Mouse (Mus musculus) embryonic facial prominence, embryonic 10.5 days (tissue): ENCODE measurements around the gene Fnbp1. TPM values are rescaled to one million over a fixed set of nuclear protein-coding genes. Genes with fewer than 3 reads are reported as not detected.
A peak's percentile ranks its signal among the peaks of the same experiment; 100 is the strongest.
"Not testable (repeated sequence)": the region's sequence is repeated elsewhere in the genome, so short reads cannot be mapped to it uniquely, and the experiment has no call there.

Source experiments
- DNase-seq: peaks from one replicate; pipeline ENCODE4 v3.0.0-alpha.2; 2017; ENCODE audit warnings: low spot score
- H3K27ac ChIP-seq: fragments of 300-500 bp; sonication (generic); replicated peaks from 2 replicates; pipeline ENCODE4 v1.5.1; 2016; ENCODE audit warnings: mild to moderate bottlenecking
- H3K27me3 ChIP-seq: fragments of 300-500 bp; sonication (generic); replicated peaks from 2 replicates; pipeline ENCODE4 v1.6.1; 2016; ENCODE audit warnings: low read depth, mild to moderate bottlenecking; ENCODE audit not compliant: poor library complexity, severe bottlenecking
- H3K36me3 ChIP-seq: fragments of 300-500 bp; sonication (generic); replicated peaks from 2 replicates; pipeline ENCODE4 v1.6.1; 2016; ENCODE audit warnings: mild to moderate bottlenecking, moderate library complexity
- H3K4me1 ChIP-seq: fragments of 300-500 bp; sonication (generic); 2 replicates; pipeline ENCODE4 v1.6.1; 2016
- H3K4me3 ChIP-seq: fragments of 300-500 bp; sonication (generic); 2 replicates; pipeline ENCODE4 v1.5.1; 2016; ENCODE audit warnings: mild to moderate bottlenecking, moderate library complexity
- H3K9me3 ChIP-seq: fragments of 300-500 bp; sonication (generic); 2 replicates; pipeline ENCODE4 v1.6.1; 2016; ENCODE audit warnings: mild to moderate bottlenecking
- WGBS: fragments of 180-500 bp; shearing (Covaris S2); methylation state at CpG from one replicate; pipeline ENCODE4 v1.1.7; 2016; 5-methylcytosine and 5-hydroxymethylcytosine counted together
- polyA plus RNA-seq: library from polyadenylated mRNA; unstranded; fragments of >200 nt; fragmentation: Nextera tagmentation; extraction: Ambion mirVana; gene quantifications from 2 replicates; pipeline ENCODE4 v1.2.1, GENCODE M21; 2016

Fnbp1 gene
- 15.7 and 17.0 TPM in 2 replicates for polyA plus RNA-seq

DNA sequence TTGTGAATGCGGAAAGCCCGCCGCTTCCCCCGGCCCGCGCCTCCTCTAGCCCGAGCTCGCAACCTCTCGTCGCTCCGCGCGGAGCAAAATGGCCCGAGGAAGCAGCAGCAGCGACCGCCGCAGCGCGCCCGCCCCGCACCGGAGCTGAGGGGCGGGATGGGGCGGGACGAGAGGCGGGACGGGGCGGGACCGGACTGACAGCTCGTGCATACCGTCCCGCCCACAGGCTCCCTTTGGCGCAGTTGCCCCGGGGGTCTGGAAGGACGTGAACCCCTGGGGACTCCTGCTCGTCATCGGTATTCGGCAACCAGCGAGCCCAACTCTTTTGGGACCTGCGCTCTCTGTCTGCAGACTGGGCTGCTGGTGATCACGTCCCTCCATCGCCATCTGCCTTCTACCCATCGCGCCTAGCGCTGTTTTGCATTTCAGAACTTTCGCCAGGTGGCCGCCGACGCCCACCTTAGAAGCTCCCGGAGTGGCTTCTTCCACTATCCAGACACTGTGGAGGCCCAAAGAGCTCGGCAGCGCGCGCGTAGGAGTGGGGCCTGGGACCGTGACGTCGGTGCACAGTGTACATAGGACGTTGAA is at the start of gene Fnbp1:
TSS of gene Fnbp1 (minus strand) at position 142 of the 588 bp plus-strand sequence.
- Histone ChIP-seq H3K4me3 (peak within 1 kb of the TSS; percentile 91), H3K9me3 (no peaks in the 10 kb centered on the region), H3K27ac (peak within 1 kb of the TSS; percentile 91), H3K27me3 (peaks cover 26% of the 10 kb centered on the region), H3K4me1 (peaks cover 42% of the 10 kb centered on the region), H3K36me3 (peaks cover 17% of the 10 kb centered on the region)
- WGBS = under 1% methylated on average over 59 of the region's 59 CpGs
- DNase-seq = peak; percentile 91

DNA sequence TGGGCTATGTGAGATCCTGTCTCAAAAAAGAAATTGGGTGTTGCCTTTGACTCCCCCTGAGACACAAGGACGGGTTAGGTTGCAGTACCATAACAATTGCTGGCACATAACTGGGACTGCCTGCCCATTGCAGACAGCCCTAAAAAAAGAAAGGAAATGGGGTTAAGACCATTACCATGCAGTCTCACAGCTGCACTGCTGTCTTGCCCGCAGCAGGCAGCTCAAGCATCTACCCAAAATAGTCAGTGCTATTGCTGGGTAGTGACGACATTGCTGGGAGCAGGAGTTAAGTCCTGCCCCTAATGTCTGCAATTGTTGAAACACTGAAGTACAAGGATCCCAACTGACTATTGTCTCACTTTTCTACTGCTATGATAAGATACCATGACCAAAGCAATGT is 47.8 kb upstream of the Fnbp1 start:
- no peaks in the 10 kb centered on the region for H3K4me1 ChIP-seq
- H3K9me3 ChIP-seq = no peaks in the 10 kb centered on the region
- H3K27ac ChIP-seq = no peak overlapping the region
- peaks cover 92% of the 10 kb centered on the region for H3K36me3 ChIP-seq
- 95% methylated on average over 3 of the region's 3 CpGs for WGBS
- H3K4me3 ChIP-seq = no peak overlapping the region
- H3K27me3 ChIP-seq = no peaks in the 10 kb centered on the region
- DNase-seq = no peak

DNA sequence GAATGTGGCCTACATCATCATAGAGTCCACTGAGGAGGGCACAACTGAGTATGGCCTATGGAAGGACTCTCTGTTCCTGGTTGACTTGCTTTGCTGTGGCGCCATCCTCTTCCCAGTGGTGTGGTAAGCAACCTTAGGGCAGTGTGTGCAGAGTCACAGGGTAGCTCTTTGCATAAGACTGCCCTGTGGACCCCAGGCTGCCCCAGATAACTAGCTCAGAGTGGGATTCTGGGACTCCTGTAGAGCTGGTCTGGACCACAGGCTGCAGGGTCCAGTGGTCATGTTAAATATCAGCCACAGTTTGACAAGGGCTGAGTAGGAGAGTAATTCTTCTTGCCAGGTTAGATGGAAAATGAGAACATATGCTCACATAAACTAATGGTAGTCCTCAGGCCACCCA is 46.9 kb upstream of the Fnbp1 start:
- H3K4me3 ChIP-seq = no peak overlapping the region
- 92% methylated on average over 1 of the region's 1 CpGs for WGBS
- no peak for DNase-seq
- no peaks in the 10 kb centered on the region for H3K9me3 ChIP-seq
- H3K27ac ChIP-seq = no peak overlapping the region
- H3K36me3 ChIP-seq = peaks cover 95% of the 10 kb centered on the region
- no peaks in the 10 kb centered on the region for H3K4me1 ChIP-seq
- no peaks in the 10 kb centered on the region for H3K27me3 ChIP-seq

DNA sequence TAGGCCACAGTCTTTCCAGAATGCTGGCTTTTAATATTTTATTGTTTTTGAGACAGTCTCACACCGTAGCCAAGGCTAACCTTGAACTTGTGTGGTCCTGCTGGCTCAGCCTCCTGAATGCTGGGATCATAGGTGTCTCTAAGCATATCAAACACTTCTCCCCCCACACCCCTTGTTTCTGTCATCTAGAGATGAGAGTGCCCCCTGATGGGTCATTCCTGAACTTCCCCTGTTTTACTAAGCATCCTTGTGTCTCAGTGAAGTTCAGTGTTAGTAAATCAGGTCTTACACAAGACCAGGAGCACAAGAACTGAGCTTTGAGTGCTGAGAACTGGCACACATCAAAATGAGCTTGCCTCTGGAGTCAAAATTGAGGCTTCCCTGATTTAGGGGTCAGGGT is 42.0 kb upstream of the Fnbp1 start:
- H3K27me3 ChIP-seq = no peaks in the 10 kb centered on the region
- H3K4me1 ChIP-seq = peaks cover 5% of the 10 kb centered on the region; the same call in 1 of the 2 replicates
- DNase-seq = no peak
- no peak overlapping the region for H3K4me3 ChIP-seq
- H3K27ac ChIP-seq = no peak overlapping the region
- no peaks in the 10 kb centered on the region for H3K9me3 ChIP-seq
- WGBS = 87% methylated on average over 1 of the region's 1 CpGs
- peaks cover 96% of the 10 kb centered on the region for H3K36me3 ChIP-seq

DNA sequence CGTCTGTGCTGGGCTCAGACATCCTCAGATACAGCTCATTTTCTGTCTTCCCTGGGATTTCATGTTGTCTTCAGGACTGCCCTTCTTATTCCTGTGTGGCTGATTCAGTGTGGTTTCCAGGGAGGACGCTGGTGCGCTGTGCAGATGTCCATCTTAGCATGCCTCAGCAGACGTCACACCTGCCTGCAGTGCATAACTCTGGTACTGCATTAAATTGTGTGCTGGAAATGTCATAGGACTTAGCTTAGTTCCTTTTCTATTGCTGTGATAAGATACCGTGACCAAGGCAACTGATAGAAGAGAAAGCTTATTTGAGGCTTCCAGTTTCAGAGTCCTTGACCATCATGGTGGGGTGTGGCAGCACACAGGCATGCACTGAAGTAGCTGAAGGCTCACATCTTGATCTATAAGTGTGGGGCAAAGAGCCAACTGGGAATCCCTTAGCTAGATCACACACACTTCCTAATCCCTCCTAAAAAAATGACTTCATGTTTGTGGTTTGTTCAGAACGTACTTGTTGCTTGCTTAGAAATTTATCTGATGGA is 41.0 kb upstream of the Fnbp1 start:
- no peak overlapping the region for H3K27ac ChIP-seq
- peaks cover 95% of the 10 kb centered on the region for H3K36me3 ChIP-seq
- H3K4me1 ChIP-seq = peaks cover 5% of the 10 kb centered on the region; the same call in 1 of the 2 replicates
- H3K4me3 ChIP-seq = no peak overlapping the region
- H3K27me3 ChIP-seq = no peaks in the 10 kb centered on the region
- H3K9me3 ChIP-seq = no peaks in the 10 kb centered on the region
- no peak for DNase-seq
- WGBS = 91% methylated on average over 6 of the region's 6 CpGs

DNA sequence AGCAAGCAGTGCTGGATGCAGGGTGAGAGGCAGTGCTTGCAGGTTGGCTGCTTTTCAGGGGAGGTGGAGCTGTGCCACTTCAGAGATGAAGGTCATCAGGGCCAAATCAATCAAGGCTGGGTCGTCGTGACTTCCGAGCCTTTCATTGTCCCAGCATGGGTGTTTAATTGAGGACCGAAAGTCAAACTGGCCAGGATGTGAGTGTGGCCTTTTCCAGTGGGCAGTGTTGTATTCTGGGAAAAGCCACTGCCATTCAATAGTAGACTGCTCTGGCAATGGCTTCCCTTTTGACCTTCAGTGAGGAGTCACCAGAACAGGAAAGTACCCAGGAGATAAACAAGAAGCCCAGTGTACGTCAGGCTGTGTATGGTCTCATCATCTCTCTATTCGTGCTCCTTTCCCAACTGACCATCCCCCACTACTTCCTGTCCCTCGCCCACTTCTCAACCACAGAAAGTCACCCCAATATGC is 38.3 kb upstream of the Fnbp1 start:
- H3K27me3 ChIP-seq = no peaks in the 10 kb centered on the region
- H3K36me3 ChIP-seq = peaks cover 98% of the 10 kb centered on the region
- no peak overlapping the region for H3K4me3 ChIP-seq
- no peaks in the 10 kb centered on the region for H3K9me3 ChIP-seq
- 63% methylated on average over 7 of the region's 7 CpGs for WGBS
- DNase-seq = no peak
- peaks cover 5% of the 10 kb centered on the region; the same call in 1 of the 2 replicates for H3K4me1 ChIP-seq
- H3K27ac ChIP-seq = no peak overlapping the region

DNA sequence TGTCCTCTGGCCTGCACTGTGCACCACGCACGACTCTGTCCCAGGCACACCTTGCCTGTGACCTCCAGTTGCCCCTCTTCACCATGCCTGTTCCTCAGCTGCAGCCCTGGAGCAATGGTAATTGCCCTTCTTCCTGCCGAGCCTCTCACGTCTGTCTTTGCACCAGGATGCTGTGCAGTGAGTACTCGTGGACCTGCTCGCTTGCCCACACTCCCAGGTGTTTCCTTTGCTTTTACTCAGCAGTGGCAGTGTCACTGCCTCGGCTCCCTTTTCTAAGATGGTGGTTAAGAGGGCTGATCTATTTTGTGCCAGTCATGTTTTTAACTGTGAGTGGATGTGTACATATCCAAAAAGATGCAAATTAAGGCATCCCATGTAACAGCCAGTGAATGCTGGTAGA is 37.7 kb upstream of the Fnbp1 start:
- peaks cover 98% of the 10 kb centered on the region for H3K36me3 ChIP-seq
- DNase-seq = no peak
- H3K4me3 ChIP-seq = no peak overlapping the region
- 65% methylated on average over 7 of the region's 7 CpGs for WGBS
- no peak overlapping the region for H3K27ac ChIP-seq
- no peaks in the 10 kb centered on the region for H3K9me3 ChIP-seq
- H3K27me3 ChIP-seq = no peaks in the 10 kb centered on the region
- peaks cover 5% of the 10 kb centered on the region; the same call in 1 of the 2 replicates for H3K4me1 ChIP-seq

DNA sequence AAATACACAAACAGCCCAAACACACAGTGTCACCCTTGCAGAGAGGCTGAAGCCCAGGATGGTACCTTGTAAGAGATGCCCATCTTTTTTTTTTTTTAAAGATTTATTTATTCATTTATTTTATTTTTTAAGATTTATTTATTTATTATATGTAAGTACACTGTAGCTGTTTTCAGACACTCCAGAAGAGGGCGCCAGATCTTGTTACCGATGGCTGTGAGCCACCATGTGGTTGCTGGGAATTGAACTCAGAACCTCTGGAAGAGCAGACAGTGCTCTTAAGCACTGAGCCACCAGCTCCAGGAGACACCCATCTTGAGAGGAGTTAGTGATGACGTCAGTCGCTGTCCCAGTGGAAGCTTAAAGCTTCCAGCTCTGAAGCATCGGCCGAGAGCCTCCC is 36.8 kb upstream of the Fnbp1 start:
- not testable (repeated sequence) for H3K4me1 ChIP-seq, DNase-seq, H3K27me3 ChIP-seq, H3K4me3 ChIP-seq, H3K27ac ChIP-seq, H3K9me3 ChIP-seq
- WGBS = 81% methylated on average over 6 of the region's 6 CpGs
- peaks cover 98% of the 10 kb centered on the region for H3K36me3 ChIP-seq

DNA sequence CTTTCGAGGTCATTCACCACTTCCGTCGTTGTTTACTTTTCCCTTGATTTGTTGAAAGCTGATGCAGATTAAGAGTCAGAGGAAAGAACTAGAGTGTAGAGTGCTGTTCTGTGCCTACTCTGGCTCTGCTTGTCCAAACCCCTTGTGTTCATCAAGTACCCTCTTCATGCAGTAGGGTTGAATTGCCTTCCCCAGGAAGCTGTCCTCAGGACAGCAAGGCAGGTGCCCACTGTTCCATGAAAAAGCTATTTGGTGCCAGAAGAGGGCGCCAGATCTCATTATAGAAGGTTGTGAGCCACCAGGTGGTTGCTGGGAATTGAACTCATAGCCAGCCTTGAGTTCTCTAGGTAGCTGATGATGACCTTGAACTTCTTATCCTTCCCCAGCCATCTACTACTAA is 31.5 kb upstream of the Fnbp1 start:
- H3K36me3 ChIP-seq = peaks cover 100% of the 10 kb centered on the region
- H3K27ac ChIP-seq = no peak overlapping the region
- no peaks in the 10 kb centered on the region for H3K27me3 ChIP-seq
- no peaks in the 10 kb centered on the region for H3K4me1 ChIP-seq
- WGBS = 81% methylated on average over 4 of the region's 4 CpGs
- no peak for DNase-seq
- no peaks in the 10 kb centered on the region for H3K9me3 ChIP-seq
- no peak overlapping the region for H3K4me3 ChIP-seq

DNA sequence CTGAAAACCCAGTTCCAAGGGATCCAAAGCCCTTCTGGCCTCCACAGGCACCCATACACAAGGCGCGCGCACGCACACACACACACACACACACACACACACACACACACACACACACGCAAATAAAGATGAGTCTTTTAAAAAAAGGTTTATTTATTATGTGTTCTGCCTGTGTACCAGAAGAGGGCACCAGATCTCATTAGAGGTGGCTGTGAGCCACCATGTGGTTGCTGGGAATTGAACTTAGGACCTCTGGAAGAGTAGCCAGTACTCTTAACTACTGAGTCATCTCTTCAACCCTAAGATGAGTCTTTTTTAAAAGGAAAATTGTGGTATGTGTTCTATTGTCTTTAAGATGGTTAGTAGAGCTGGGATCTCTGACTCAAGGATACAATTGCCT is 30.7 kb upstream of the Fnbp1 start:
- WGBS = 93% methylated on average over 5 of the region's 5 CpGs

DNA sequence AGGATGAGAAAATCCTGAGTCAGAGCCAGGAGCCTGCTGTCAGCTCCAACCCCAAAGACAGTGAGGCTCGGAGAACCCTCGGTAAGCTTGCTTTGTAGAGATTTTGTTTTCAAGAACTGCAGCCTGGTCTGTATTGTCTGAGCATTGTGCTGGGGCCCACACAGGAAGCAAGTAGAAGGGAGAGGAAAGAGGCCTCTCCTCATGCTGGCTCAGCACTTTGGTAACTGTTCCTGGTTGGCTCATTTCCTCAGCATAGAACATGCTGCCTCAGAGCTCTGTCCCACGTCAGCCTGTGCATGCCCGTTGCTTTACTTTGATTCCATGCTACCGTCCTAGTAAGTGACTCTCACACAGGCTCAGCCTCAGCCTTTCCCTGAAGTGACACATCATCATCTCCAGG is 30.2 kb upstream of the Fnbp1 start:
- Histone ChIP-seq H3K9me3 (no peaks in the 10 kb centered on the region), H3K27ac (no peak overlapping the region; the same call in 1 of the 2 replicates), H3K36me3 (peaks cover 100% of the 10 kb centered on the region), H3K4me1 (no peaks in the 10 kb centered on the region), H3K4me3 (no peak overlapping the region), H3K27me3 (no peaks in the 10 kb centered on the region)
- no peak for DNase-seq
- WGBS = 88% methylated on average over 5 of the region's 5 CpGs

More for the DNA sequence above, 30.7 kb upstream of the Fnbp1 start:
- Histone ChIP-seq H3K36me3 (peaks cover 100% of the 10 kb centered on the region), H3K27me3 (no peaks in the 10 kb centered on the region), H3K4me1 (no peaks in the 10 kb centered on the region), H3K9me3 (no peaks in the 10 kb centered on the region), H3K27ac (no peak overlapping the region), H3K4me3 (no peak overlapping the region)
- DNase-seq = no peak

DNA sequence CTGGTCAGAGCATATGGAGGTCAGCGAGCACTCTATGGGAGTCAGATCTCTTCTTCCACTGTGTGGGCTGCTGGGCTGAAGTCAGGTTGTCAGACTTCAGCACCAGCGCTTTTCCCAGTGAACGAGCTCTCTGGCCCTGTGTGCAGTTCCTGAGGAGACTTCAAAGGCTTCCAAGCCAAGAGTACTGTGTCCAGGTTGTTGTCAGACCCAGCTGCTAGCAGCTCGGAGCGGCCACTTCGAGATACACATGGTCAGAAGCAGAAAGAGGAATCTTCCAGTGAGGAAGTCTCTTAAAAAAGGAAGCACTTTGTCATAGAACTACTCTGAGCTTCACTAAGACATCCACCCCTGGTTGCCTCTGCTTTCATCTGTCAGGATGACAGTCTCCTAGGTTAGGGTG is 28.4 kb upstream of the Fnbp1 start:
- DNase-seq = no peak
- 91% methylated on average over 6 of the region's 6 CpGs for whole genome bisulfite sequencing
- H3K4me1 ChIP-seq = peaks cover 6% of the 10 kb centered on the region
- H3K27me3 ChIP-seq = no peaks in the 10 kb centered on the region
- H3K36me3 ChIP-seq = peaks cover 88% of the 10 kb centered on the region
- no peaks in the 10 kb centered on the region for H3K9me3 ChIP-seq
- no peak overlapping the region for H3K27ac ChIP-seq
- no peak overlapping the region for H3K4me3 ChIP-seq

DNA sequence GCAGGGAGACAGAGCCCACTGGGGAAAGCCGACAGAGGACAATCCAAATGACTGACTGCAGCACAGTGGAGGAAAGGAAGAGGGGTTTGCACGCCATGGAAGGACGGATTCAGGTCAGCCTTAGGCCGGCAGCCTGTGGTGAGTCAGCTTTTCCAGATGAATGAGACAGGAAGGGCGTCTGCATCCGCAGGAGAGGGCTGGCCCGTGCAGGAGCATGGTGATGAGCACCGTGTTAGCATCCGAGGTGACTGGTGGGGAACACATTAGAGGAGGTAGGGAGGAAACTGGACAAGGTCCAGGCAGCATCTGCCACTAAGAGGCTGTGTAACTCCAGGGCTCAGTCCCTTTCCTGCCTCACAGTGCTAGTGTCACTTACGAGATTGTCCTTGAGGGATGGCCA is 27.2 kb upstream of the Fnbp1 start:
- DNase-seq = no peak
- peaks cover 76% of the 10 kb centered on the region for H3K36me3 ChIP-seq
- WGBS = 88% methylated on average over 10 of the region's 10 CpGs
- H3K9me3 ChIP-seq = no peaks in the 10 kb centered on the region
- H3K27me3 ChIP-seq = no peaks in the 10 kb centered on the region
- H3K4me1 ChIP-seq = peaks cover 18% of the 10 kb centered on the region
- H3K4me3 ChIP-seq = no peak overlapping the region
- H3K27ac ChIP-seq = no peak overlapping the region
